Mouse (Mus musculus): ENCODE data around the gene Cytip.

Gene Cytip

DNA sequence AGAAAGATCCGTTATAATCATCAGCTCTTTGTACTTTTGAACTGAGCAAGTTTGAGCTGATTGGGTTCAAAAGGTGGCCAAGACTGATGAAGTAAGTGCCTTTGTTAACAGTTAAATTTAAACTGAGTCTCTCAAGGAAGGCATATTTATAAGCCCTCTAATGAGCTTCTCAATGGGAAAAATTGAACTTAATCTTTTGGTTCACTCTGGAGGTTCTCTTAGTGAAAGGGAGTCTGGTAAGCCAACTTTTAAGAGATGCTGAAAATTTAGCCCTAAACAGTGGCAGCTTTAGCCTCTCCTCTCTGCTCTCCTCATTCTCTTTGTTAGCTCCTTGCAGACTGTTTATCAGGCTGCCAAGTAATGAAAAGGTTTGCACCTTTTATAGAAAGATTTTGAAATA is 100.5 kb downstream of the Cytip start:
- DNase-seq = no peak

DNA sequence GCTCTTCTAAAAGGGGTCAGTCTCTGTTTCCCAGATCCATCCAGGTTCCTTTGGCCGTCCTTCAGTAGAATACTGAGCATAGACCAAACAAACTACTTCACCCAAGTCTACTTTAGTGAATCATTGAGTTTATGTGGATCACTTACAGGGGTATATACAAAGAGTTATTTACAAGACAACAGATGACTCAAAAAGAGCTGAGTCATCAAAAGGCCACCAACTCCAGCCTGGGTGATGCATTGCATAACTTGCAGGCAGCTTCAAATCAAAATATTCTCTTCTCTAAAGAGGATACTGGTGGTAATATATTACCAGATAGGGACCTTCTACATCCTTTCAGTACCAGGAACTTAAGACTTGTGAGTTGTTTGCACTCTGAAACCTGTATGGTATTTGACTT is 108.9 kb downstream of the Cytip start:
- no peak for DNase-seq

DNA sequence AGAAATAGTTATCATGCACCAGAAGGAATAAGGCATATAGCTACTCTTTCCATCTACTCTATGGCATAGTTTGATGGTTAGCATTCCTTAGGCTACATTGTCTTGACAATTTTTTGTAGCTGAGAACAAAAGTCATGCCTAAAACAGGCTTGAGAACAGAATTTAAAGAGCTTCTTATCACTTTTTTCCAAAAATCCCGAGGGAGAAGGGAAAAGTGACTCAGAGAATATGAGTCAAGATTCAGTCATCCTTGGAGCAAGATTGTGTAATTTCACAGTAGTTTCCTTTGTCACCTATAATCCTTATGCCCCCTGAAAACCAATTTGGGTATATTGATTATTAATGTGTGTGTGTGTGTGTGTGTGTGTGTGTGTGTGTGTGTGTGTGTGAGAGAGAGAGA is 115.5 kb downstream of the Cytip start:
- no peak for DNase-seq

Measured in cerebellum, adult 18-20 months (tissue).